Mouse (Mus musculus): ENCODE data around the gene Tex12. TPM values are rescaled to one million over a fixed set of nuclear protein-coding genes. Genes with fewer than 3 reads are reported as not detected.

Tex12 gene
- total RNA-seq, 1 experiment from 2014 or later, result not detected

- no peak for ATAC-seq (replicated peaks in 1 of 2; ENCODE audit: insufficient read depth in 1 of 2, low FRiP score in 2 of 2, low TSS enrichment in 1 of 2, low read depth in 1 of 2, poor library complexity in 2 of 2, severe bottlenecking in 2 of 2)
Measured at GRCm38 (mm10) chr9:50567881-50568280, 6.8 kb upstream of the Tex12 start.

- no peak for ATAC-seq (replicated peaks in 1 of 2; ENCODE audit: insufficient read depth in 1 of 2, low FRiP score in 2 of 2, low TSS enrichment in 1 of 2, low read depth in 1 of 2, poor library complexity in 2 of 2, severe bottlenecking in 2 of 2)
Measured at GRCm38 (mm10) chr9:50567372-50567771, 6.2 kb upstream of the Tex12 start.

- no peak for ATAC-seq (replicated peaks in 1 of 2; ENCODE audit: insufficient read depth in 1 of 2, low FRiP score in 2 of 2, low TSS enrichment in 1 of 2, low read depth in 1 of 2, poor library complexity in 2 of 2, severe bottlenecking in 2 of 2)
Measured at GRCm38 (mm10) chr9:50565940-50566339, 4.8 kb upstream of the Tex12 start.

- ATAC-seq (replicated peaks in 1 of 2; ENCODE audit: insufficient read depth in 1 of 2, low FRiP score in 2 of 2, low TSS enrichment in 1 of 2, low read depth in 1 of 2, poor library complexity in 2 of 2, severe bottlenecking in 2 of 2), result peak; percentile 76 to 81; a peak in 3 of 4 replicates
Measured at GRCm38 (mm10) chr9:50565173-50565572, 4.0 kb upstream of the Tex12 start.

GRCm38 (mm10) chr9:50561918-50562360 lies 814 bp upstream of the Tex12 start:
- ATAC-seq (replicated peaks in 1 of 2; ENCODE audit: insufficient read depth in 1 of 2, low FRiP score in 2 of 2, low TSS enrichment in 1 of 2, low read depth in 1 of 2, poor library complexity in 2 of 2, severe bottlenecking in 2 of 2), result no peak

- ATAC-seq (replicated peaks in 1 of 2; ENCODE audit: insufficient read depth in 1 of 2, low FRiP score in 2 of 2, low TSS enrichment in 1 of 2, low read depth in 1 of 2, poor library complexity in 2 of 2, severe bottlenecking in 2 of 2), result peak in 1 of 2 experiments; percentile 30; a peak in 1 of 4 replicates
Measured at GRCm38 (mm10) chr9:50555094-50555446, 6.1 kb downstream of the Tex12 start, which contains the start of gene Bco2. TSS of gene Bco2 (minus strand) at chr9:50555181.

GRCm38 (mm10) chr9:50554241-50555093 lies 6.7 kb downstream of the Tex12 start, which contains the start of gene Il18:
TSS of gene Il18 (plus strand) at chr9:50554827.
- peak; percentile 75 to 97 for ATAC-seq (replicated peaks in 1 of 2; ENCODE audit: insufficient read depth in 1 of 2, low FRiP score in 2 of 2, low TSS enrichment in 1 of 2, low read depth in 1 of 2, poor library complexity in 2 of 2, severe bottlenecking in 2 of 2)

GRCm38 (mm10) chr9:50553547-50553946 lies 7.6 kb downstream of the Tex12 start:
- ATAC-seq (replicated peaks in 1 of 2; ENCODE audit: insufficient read depth in 1 of 2, low FRiP score in 2 of 2, low TSS enrichment in 1 of 2, low read depth in 1 of 2, poor library complexity in 2 of 2, severe bottlenecking in 2 of 2), result peak; percentile 43 to 51; a peak in 2 of 4 replicates

- no peak for ATAC-seq (replicated peaks in 1 of 2; ENCODE audit: insufficient read depth in 1 of 2, low FRiP score in 2 of 2, low TSS enrichment in 1 of 2, low read depth in 1 of 2, poor library complexity in 2 of 2, severe bottlenecking in 2 of 2)
Measured at GRCm38 (mm10) chr9:50552206-50552605, 8.9 kb downstream of the Tex12 start.

- no peak for ATAC-seq (replicated peaks in 1 of 2; ENCODE audit: insufficient read depth in 1 of 2, low FRiP score in 2 of 2, low TSS enrichment in 1 of 2, low read depth in 1 of 2, poor library complexity in 2 of 2, severe bottlenecking in 2 of 2)
Measured at GRCm38 (mm10) chr9:50548936-50549335, 12.2 kb downstream of the Tex12 start.

- ATAC-seq (replicated peaks in 1 of 2; ENCODE audit: insufficient read depth in 1 of 2, low FRiP score in 2 of 2, low TSS enrichment in 1 of 2, low read depth in 1 of 2, poor library complexity in 2 of 2, severe bottlenecking in 2 of 2), result peak; percentile 53 to 62; a peak in 3 of 4 replicates
Measured at GRCm38 (mm10) chr9:50547859-50548478, 13.2 kb downstream of the Tex12 start.

- no peak for ATAC-seq (replicated peaks in 1 of 2; ENCODE audit: insufficient read depth in 1 of 2, low FRiP score in 2 of 2, low TSS enrichment in 1 of 2, low read depth in 1 of 2, poor library complexity in 2 of 2, severe bottlenecking in 2 of 2)
Measured at GRCm38 (mm10) chr9:50542401-50542800, 18.7 kb downstream of the Tex12 start.

- peak; percentile 46 to 59; a peak in 2 of 4 replicates for ATAC-seq (replicated peaks in 1 of 2; ENCODE audit: insufficient read depth in 1 of 2, low FRiP score in 2 of 2, low TSS enrichment in 1 of 2, low read depth in 1 of 2, poor library complexity in 2 of 2, severe bottlenecking in 2 of 2)
Measured at GRCm38 (mm10) chr9:50540170-50540569, 21.0 kb downstream of the Tex12 start.

- peak; percentile 49 to 63; a peak in 3 of 4 replicates for ATAC-seq (replicated peaks in 1 of 2; ENCODE audit: insufficient read depth in 1 of 2, low FRiP score in 2 of 2, low TSS enrichment in 1 of 2, low read depth in 1 of 2, poor library complexity in 2 of 2, severe bottlenecking in 2 of 2)
Measured at GRCm38 (mm10) chr9:50537295-50537694, 23.8 kb downstream of the Tex12 start.

GRCm38 (mm10) chr9:50536603-50537135 lies 24.5 kb downstream of the Tex12 start:
- no peak for ATAC-seq (replicated peaks in 1 of 2; ENCODE audit: insufficient read depth in 1 of 2, low FRiP score in 2 of 2, low TSS enrichment in 1 of 2, low read depth in 1 of 2, poor library complexity in 2 of 2, severe bottlenecking in 2 of 2)

- ATAC-seq (replicated peaks in 1 of 2; ENCODE audit: insufficient read depth in 1 of 2, low FRiP score in 2 of 2, low TSS enrichment in 1 of 2, low read depth in 1 of 2, poor library complexity in 2 of 2, severe bottlenecking in 2 of 2), result no peak
Measured at GRCm38 (mm10) chr9:50535930-50536329, 25.2 kb downstream of the Tex12 start.

- ATAC-seq (replicated peaks in 1 of 2; ENCODE audit: insufficient read depth in 1 of 2, low FRiP score in 2 of 2, low TSS enrichment in 1 of 2, low read depth in 1 of 2, poor library complexity in 2 of 2, severe bottlenecking in 2 of 2), result peak in 1 of 2 experiments; percentile 44; a peak in 3 of 4 replicates
Measured at GRCm38 (mm10) chr9:50533791-50534190, 27.3 kb downstream of the Tex12 start.

GRCm38 (mm10) chr9:50533328-50533727 lies 27.8 kb downstream of the Tex12 start:
- ATAC-seq (replicated peaks in 1 of 2; ENCODE audit: insufficient read depth in 1 of 2, low FRiP score in 2 of 2, low TSS enrichment in 1 of 2, low read depth in 1 of 2, poor library complexity in 2 of 2, severe bottlenecking in 2 of 2), result peak; percentile 68 to 73
